Mouse (Mus musculus): Measurements from ENCODE around the gene Hdac5.

DNA sequence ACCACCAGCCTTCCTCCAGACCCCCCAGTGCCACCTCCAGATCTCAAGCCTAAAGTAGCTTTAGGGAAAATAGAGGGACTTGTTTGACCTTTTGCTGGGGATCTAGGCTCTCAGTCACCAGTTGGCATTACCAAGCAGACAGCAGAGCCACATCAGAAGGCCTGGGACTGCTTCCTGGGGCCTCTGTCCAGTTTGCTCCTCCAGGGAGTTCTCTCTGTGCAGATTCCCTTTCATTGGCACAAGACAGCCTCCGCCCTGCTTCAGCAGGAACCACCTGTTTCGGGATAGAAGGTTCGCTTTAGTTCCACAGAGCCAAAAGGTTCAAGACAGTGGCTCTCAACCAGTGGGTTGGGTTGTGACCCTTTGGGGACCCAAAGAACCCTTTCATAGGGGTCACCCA is 49.6 kb upstream of the Hdac5 start:
- no peak for TF ChIP-seq CTCF (IDR thresholded peaks at IDR 0.05; ENCODE audit: low read depth, low read length)
- TF ChIP-seq POLR2AphosphoS5 (IDR thresholded peaks at IDR 0.05; ENCODE audit: insufficient replicate concordance, low read depth, low read length): no peak
- no peak for TF ChIP-seq GATA1 (IDR thresholded peaks at IDR 0.05; ENCODE audit: borderline replicate concordance, low read length)
- TF ChIP-seq TAL1 (conservative IDR thresholded peaks at IDR 0.05; ENCODE audit: low read depth, low read length): no peak

All from G1E (cell line).